Mouse (Mus musculus) layer of hippocampus, adult 18-20 months (tissue): ENCODE measurements around the gene Arl13b. TPM values are rescaled to one million over a fixed set of nuclear protein-coding genes. Genes with fewer than 3 reads are reported as not detected.

ENCODE experiments used
- DNase-seq, 2 experiments: peaks; one replicate each; pipeline ENCODE4 v3.0.0; 2022; ENCODE audit warnings: low spot score in 2 of 2
- long read RNA-seq: library from polyadenylated mRNA; stranded (forward); transcript quantifications from one replicate; pipeline ENCODE4 v2.0.0, GENCODE M21; 2021
- total RNA-seq, 2 experiments: library from RNA; stranded (reverse); gene quantifications; 2 replicates each; pipeline ENCODE4 v1.2.3; 2021

Arl13b gene
- total RNA-seq, result 10 to 100 TPM; 10.3 to 13.5 TPM
- long read RNA-seq, partial matches to known transcripts, result 0 of 10 reads
- long read RNA-seq, other reads (novel, unspliced or antisense), result 8 of 10 reads

- peak; percentile 95 to 97 for DNase-seq
Observed at GRCm38 (mm10) chr16:62846498-62847312, at the start of gene Arl13b. Gene Arl13b, minus strand, starts transcription at chr16:62847040.

DNA sequence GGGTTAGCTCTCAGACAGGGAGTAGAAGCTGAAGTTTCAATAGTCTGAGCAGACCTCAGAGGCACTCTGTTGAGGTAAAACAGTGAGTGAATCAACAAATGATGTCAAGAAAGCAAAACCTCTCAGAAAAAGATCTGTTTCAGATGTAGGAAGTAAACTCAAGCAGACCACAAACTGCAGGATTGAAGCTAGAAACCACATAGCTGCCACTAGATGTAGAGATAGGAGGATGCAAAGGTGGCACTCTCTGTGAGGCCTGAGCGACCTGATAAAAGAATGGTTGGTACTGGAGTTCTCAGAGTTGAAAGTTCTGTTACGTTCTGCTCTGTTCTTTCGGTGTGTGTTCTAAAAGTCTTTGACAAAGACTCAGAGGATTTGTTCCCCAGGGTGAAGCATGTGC lies 49.0 kb upstream of the Arl13b start:
- DNase-seq, result no peak

DNA sequence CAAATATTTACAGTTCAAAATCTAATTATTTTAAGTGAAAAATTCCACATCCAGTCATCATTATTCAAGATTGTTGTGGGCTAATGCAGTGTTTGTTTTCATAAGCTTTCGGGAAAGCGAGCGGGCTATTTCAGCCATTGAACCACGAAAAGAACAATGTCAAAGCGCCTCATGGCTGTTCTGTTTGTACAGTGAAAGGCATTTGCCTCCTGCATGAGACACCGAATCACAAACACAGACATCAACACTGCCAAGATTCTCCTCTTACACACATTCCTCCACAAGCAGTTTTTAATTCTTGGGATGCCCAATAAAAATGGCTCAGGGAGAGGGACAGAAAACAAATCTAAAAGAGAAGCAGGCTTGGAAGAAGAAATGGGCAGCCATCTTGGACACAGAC lies 27.2 kb upstream of the Arl13b start:
- DNase-seq, result no peak

DNA sequence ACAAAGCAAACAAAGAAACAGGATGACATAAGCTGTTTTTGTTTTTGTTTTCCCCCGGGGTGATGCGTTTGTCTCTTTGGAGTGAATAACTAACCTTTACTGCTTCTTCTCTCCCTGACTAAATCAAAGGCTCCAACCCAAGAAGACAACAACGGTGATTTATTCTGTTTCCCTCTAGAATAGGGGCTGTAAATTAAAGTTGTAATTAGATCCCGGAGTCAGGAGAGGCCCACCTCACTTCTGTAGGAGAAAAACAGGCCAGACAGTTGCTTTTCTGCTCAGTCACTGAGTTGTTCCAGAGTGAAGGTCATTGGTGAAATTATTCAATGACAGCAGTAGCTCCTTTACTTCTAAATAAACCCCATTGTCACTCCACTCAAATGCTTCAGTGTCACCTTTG lies 26.3 kb upstream of the Arl13b start:
- no peak for DNase-seq

DNA sequence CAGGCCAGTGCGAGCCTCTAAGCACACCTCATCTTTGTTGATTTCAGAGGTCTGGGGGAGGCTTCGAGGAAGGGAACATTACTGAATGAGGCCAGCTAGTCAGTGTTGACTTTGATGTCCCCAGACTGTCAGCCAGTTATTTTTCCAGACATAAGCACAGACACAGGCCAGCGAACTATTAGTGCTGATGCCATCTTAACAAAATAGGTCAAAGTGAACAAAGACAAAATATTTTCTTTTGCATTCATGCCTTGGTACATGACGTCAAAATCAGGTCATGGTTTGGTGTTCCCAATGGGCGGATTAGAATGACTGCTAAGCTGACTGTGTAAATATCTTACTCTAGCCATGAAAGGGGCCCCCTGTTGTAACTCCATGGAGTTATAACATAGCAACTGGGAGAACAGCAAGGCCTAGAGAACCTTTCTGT lies 25.9 kb upstream of the Arl13b start:
- no peak for DNase-seq

DNA sequence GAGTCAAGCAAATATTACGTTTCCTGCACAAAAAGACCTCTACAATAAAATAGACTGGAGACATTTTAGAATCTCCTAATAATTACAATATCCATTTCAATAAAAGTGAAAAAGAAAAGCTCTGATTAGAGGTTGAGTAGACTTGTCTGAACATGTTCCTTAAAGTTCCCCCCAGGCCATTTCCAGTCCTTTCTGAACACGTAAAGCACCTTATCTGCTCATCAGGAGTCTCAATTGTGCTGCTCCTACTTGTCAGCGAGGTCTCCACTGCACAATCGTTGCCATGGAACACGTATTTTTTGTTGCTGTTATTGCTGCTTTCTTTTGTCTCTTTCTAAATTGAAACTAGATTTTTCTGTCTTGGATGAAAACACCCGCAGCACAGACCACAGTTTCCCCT lies 14.6 kb upstream of the Arl13b start:
- DNase-seq, result no peak

- no peak for DNase-seq
Observed at GRCm38 (mm10) chr16:62860140-62860539, 13.3 kb upstream of the Arl13b start.

- peak in 1 of 2 experiments; percentile 19 for DNase-seq
Observed at GRCm38 (mm10) chr16:62858018-62858417, 11.2 kb upstream of the Arl13b start.

GRCm38 (mm10) chr16:62857498-62857897 lies 10.7 kb upstream of the Arl13b start:
- DNase-seq, result no peak

DNA sequence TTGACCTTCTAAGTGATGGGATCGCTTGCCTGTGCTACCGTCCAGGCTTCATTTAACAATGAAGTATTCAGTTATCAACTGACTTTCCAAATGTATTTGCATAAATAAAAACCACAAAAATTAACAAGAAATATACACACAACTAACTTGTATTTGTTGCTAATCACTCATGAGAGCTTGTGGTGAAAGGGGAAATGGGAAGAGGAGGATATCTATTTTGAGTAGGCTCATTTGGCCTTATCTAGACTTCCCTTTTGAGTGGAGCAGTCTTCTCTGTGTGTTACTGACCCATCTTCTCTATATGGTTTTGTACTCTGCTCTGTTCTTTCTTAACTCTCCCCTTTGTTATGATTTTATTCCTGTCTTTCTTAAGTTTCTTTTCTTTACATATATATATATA lies 9.4 kb upstream of the Arl13b start:
- DNase-seq, result no peak

DNA sequence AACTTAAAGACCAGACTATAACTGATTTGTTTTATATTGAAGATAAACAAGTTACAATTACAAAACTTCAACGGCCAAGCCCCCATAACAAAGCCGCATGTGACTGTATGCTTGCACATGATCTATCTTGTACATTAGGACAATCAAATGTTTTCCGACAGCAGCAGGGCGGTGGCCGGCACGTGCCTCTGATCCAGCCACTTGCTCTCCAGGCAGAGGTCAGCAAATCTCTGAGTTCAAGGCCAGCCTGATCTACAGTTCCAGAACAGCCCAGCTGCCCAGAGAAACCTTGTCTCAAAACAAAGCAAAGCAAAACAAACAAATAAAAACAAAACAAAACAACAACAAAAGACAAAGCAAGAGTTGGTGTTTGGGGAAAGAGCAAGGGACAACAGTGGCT lies 8.5 kb upstream of the Arl13b start:
- no peak for DNase-seq

GRCm38 (mm10) chr16:62854191-62855068 lies 7.6 kb upstream of the Arl13b start, which contains the start of gene Pros1:
Gene Pros1, plus strand, starts transcription at chr16:62854307.
- peak; percentile 9 to 34 for DNase-seq

DNA sequence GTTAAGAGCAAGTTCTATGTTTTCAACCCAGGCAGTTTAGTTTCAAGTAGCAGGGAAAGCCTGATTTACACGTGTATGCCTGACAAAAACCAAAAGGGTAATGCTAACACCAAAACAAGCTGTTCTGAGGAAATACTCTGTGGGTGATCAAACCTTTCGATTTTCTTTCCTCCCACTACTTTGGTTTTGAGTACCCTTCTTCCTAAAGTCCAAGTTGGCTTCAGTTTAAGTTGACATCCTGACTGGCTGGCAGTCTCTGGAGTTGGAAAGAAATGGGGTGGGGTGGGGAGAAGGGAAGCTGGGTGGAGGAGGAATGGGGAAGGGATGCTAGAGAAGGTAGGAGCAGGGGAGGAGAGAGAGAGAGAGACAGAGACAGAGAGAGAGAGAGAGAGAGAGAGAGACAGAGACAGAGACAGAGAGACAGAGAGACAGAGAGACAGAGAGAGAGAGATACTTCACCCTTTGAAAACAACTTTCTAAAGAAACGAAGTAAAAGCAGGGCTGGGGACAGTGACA lies 6.8 kb upstream of the Arl13b start:
- DNase-seq, result no peak

- no peak for DNase-seq
Observed at GRCm38 (mm10) chr16:62852464-62853252, 5.8 kb upstream of the Arl13b start.

- no peak for DNase-seq
Observed at GRCm38 (mm10) chr16:62845341-62845740, 1.5 kb downstream of the Arl13b start.

DNA sequence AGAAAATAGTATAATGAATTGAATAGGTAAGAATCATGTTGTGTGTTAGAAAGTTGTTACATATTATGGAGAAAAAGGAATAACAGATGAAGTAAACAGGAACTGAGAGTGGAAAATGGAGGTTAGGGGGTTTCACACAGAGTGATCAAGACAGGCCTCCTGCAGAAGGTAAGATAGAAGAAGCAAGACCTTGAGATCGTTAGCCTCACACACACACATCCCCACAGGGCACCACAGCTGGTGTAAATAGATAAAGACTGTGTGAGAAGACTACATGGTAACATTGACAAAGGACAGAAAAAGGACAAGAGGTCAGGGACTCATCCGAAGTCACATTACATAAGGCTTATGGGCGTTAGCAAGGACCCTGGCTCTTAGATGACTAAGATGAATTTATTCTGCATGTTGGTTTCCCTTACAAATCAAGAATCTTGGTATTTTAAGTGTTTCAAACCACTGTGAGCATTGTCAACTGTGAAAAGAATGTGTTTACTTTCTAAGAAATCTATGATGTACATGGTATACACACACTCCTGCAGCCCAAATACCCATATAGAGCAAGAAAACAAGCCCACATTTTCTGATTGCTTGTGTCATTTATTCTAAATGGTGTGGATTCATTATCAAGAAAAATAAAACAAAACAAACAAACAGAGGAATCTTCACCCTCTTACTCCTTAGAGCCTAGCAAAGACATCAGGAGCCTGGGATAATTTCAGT lies 12.7 kb downstream of the Arl13b start:
- no peak for DNase-seq

DNA sequence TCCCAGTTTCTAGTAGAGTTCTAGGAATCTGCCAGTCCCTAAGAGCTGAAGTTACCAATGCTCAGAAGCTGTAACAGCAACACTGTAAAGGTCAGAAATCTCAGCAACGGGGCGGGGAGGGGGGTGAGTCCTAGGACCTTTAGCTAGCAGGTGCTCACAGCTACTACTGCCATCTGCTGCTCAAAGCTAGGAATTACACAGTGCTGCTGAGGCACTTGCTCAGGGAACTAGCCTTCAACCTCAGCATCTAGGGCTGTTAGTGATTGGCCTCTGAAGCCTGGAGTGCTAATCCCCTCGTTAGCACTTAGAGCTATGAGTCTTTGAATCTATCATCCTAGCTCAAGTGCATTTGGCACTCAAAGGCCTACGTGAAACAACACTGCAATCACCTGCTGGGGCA lies 14.4 kb downstream of the Arl13b start:
- peak in 1 of 2 experiments; percentile 38 for DNase-seq

GRCm38 (mm10) chr16:62832027-62832426 lies 14.8 kb downstream of the Arl13b start:
- no peak for DNase-seq

- DNase-seq, result peak in 1 of 2 experiments; percentile 24
Observed at GRCm38 (mm10) chr16:62826156-62827001, 20.5 kb downstream of the Arl13b start.
